Mouse (Mus musculus): ENCODE results near the gene Irak3. TPM values are rescaled to one million over a fixed set of nuclear protein-coding genes. Genes with fewer than 3 reads are reported as not detected.

The Irak3 gene
- total and polyA plus RNA-seq, 2 experiments from 2014 or later = 1.0 TPM; not detected in 1

DNA sequence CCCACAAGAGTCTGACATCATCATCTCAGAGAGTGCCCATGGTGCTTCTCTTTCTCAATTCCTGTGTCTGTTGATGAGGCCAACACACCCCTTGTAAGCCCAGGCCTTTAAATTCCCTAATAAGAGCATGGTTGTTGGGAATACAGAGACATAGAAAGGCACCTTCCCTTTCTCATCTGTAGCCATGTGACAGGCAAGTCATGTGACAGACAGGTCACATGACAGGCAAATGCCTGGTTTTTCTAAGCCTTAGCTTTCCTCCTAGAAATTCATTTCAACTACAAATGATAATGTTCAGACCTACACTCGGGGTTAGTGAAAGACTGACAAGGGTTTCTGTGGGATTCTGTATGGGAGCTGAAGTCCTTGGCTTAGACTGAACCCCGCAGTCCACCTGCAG is 48.0 kb downstream of the Irak3 start:
- Histone ChIP-seq H3K9ac (replicated peaks; ENCODE audit: low read depth, low read length) (no peak overlapping the region), H3K4me3 (ENCODE audit: low read depth, low read length) (no peak overlapping the region), H3K27me3 (ENCODE audit: control insufficient read depth, insufficient read depth, low read length) (no peaks in the 10 kb centered on the region), H3K36me3 (replicated peaks; ENCODE audit: control insufficient read depth, insufficient read depth, low read length) (no peaks in the 10 kb centered on the region), H3K4me1 (ENCODE audit: control insufficient read depth, insufficient read depth) (no peaks in the 10 kb centered on the region), H3K27ac (ENCODE audit: low read depth) (no peak overlapping the region), H3K9me3 (replicated peaks; ENCODE audit: control insufficient read depth, low read length) (no peaks in the 10 kb centered on the region), H3K4me2 (ENCODE audit: low read depth, low read length) (no peak overlapping the region)
- no peak for TF ChIP-seq CTCF (IDR thresholded peaks at IDR 0.05; ENCODE audit: low read depth)
- TF ChIP-seq EP300 (IDR thresholded peaks at IDR 0.05; ENCODE audit: low read depth) = no peak
- WGBS = 85% methylated on average over 2 of the region's 2 CpGs
- DNase-seq (ENCODE audit: low spot score) (no peak), ATAC-seq (ENCODE audit: insufficient read depth, low read depth) (no peak)

DNA sequence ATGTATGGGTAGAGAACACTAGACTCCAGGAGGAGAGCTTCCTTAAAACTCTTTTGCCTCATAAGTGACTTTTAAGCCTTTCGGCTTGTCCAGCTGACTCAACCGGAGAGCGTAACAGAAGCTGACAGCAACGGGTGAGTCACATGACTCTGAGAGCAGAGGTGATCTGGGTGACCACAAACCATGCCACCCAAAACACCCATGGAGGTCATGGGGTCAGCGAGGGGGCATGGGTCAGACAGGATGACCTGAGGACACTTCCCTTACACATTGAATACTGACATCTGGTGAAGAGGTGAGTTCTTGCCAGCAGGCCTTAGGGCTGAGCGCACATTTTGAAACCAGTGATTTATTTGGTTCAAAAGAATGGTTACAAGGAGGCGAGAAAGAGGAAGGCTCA is 50.3 kb downstream of the Irak3 start:
- TF ChIP-seq EP300 (IDR thresholded peaks at IDR 0.05; ENCODE audit: low read depth) = no peak
- TF ChIP-seq CTCF (IDR thresholded peaks at IDR 0.05; ENCODE audit: low read depth) = no peak
- H3K4me2 ChIP-seq (ENCODE audit: low read depth, low read length) = no peak overlapping the region
- WGBS = 86% methylated on average over 7 of the region's 7 CpGs
- no peak overlapping the region for H3K4me3 ChIP-seq (ENCODE audit: low read depth, low read length)
- H3K9ac ChIP-seq (replicated peaks; ENCODE audit: low read depth, low read length) = no peak overlapping the region
- H3K27me3 ChIP-seq (ENCODE audit: control insufficient read depth, insufficient read depth, low read length) = no peaks in the 10 kb centered on the region
- H3K9me3 ChIP-seq (replicated peaks; ENCODE audit: control insufficient read depth, low read length) = no peaks in the 10 kb centered on the region
- H3K27ac ChIP-seq (ENCODE audit: low read depth) = no peak overlapping the region
- ATAC-seq (ENCODE audit: insufficient read depth, low read depth) (no peak), DNase-seq (ENCODE audit: low spot score) (no peak)
- H3K36me3 ChIP-seq (replicated peaks; ENCODE audit: control insufficient read depth, insufficient read depth, low read length) = no peaks in the 10 kb centered on the region
- no peaks in the 10 kb centered on the region for H3K4me1 ChIP-seq (ENCODE audit: control insufficient read depth, insufficient read depth)

DNA sequence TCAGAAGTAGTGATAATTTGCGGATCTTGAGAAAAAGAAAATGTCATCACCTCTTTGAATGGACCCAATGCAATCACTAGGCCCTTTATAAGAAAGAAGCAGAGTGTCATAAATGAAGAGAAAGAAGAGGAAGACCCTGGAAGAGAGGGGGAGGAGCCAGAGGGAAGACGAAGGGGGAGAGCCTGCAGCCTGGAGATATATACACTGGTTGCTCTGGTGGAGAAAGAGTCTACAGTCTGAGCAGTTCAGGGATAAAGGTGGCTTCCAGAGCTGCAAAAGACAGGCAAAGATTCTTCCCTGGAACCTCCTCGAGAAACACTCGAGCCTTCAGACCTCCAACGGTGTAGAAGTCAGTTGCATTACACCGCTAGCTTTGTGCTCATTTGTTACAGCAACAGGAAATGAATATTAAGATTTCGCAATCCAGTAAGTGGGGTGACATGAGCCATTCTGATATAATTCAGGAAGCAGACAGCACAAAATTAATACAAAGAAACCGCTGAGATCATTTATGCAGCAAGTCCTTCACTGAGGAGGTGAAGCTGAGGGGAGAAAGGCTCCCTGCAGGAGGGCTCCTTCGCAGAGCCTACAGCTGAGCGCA is 60.9 kb downstream of the Irak3 start:
- no peak for DNase-seq (ENCODE audit: low spot score)
- no peaks in the 10 kb centered on the region for H3K4me1 ChIP-seq (ENCODE audit: control insufficient read depth, insufficient read depth)
- H3K4me3 ChIP-seq (ENCODE audit: low read depth, low read length) = no peak overlapping the region
- peaks cover 7% of the 10 kb centered on the region; the same call in 1 of the 2 replicates for H3K9me3 ChIP-seq (replicated peaks; ENCODE audit: control insufficient read depth, low read length)
- no peak overlapping the region for H3K27ac ChIP-seq (ENCODE audit: low read depth)
- H3K36me3 ChIP-seq (replicated peaks; ENCODE audit: control insufficient read depth, insufficient read depth, low read length) = no peaks in the 10 kb centered on the region
- no peak for ATAC-seq (ENCODE audit: insufficient read depth, low read depth)
- 67% methylated on average over 10 of the region's 10 CpGs for WGBS
- H3K27me3 ChIP-seq (ENCODE audit: control insufficient read depth, insufficient read depth, low read length) = no peaks in the 10 kb centered on the region
- TF ChIP-seq CTCF (IDR thresholded peaks at IDR 0.05; ENCODE audit: low read depth) = no peak
- TF ChIP-seq EP300 (IDR thresholded peaks at IDR 0.05; ENCODE audit: low read depth) = no peak
- H3K9ac ChIP-seq (replicated peaks; ENCODE audit: low read depth, low read length) = no peak overlapping the region
- H3K4me2 ChIP-seq (ENCODE audit: low read depth, low read length) = no peak overlapping the region

DNA sequence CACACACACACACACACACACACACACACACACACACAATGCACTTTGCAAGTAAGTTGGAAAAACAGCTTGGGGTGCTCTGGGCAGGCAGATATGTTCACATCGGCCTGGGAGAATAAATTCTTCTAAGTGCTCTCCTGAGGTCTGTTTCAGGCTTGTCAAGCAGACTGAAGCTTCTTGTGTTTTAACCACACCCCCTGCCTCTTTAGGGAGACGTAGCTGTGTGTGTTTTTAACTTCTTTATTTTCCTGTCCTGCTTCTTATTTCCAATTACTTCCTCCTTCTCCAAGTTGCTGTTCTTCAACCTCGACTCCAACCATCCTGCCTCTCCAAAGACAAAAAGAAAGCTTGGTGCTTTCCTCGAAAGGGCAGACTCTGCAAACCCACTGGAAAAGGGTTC is 61.7 kb downstream of the Irak3 start:
- ATAC-seq (ENCODE audit: insufficient read depth, low read depth) (no peak), DNase-seq (ENCODE audit: low spot score) (no peak)
- Histone ChIP-seq H3K9me3 (replicated peaks; ENCODE audit: control insufficient read depth, low read length) (peaks cover 7% of the 10 kb centered on the region; the same call in 1 of the 2 replicates), H3K27me3 (ENCODE audit: control insufficient read depth, insufficient read depth, low read length) (no peaks in the 10 kb centered on the region), H3K36me3 (replicated peaks; ENCODE audit: control insufficient read depth, insufficient read depth, low read length) (no peaks in the 10 kb centered on the region), H3K4me2 (ENCODE audit: low read depth, low read length) (no peak overlapping the region), H3K4me3 (ENCODE audit: low read depth, low read length) (no peak overlapping the region), H3K27ac (ENCODE audit: low read depth) (no peak overlapping the region), H3K9ac (replicated peaks; ENCODE audit: low read depth, low read length) (no peak overlapping the region), H3K4me1 (ENCODE audit: control insufficient read depth, insufficient read depth) (no peaks in the 10 kb centered on the region)
- no peak for TF ChIP-seq CTCF (IDR thresholded peaks at IDR 0.05; ENCODE audit: low read depth)
- TF ChIP-seq EP300 (IDR thresholded peaks at IDR 0.05; ENCODE audit: low read depth) = no peak
- 50% methylated on average over 4 of the region's 4 CpGs for WGBS

DNA sequence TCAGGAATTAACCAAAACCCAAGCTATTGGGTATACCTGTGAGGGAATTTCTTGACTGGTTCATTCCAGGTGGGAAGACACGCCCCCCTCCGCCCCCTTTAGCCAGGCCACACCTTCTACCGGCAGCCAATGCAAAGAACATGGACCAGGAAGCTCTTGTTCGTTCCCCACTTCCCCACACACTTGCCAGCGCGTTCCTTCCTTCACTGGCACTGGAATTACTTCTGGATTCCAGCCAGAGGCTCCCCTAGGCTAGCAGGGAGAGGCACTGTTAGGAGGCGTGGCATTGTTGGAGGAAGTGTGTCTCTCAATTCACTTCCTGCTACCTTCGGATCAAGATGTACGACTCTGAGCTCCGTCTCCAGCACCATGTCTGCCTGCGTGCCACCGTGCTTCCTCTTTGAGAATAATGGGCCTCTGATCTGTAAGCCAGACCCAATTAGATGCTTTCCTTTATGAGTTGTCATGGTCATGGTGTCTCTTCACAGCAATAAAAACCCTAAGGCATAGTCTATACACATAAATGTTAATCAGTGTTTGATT is 65.8 kb downstream of the Irak3 start:
- H3K9ac ChIP-seq (replicated peaks; ENCODE audit: low read depth, low read length) = no peak overlapping the region
- H3K4me3 ChIP-seq (ENCODE audit: low read depth, low read length) = no peak overlapping the region
- ATAC-seq (ENCODE audit: insufficient read depth, low read depth) = no peak
- no peaks in the 10 kb centered on the region for H3K9me3 ChIP-seq (replicated peaks; ENCODE audit: control insufficient read depth, low read length)
- no peak overlapping the region for H3K4me2 ChIP-seq (ENCODE audit: low read depth, low read length)
- WGBS = 78% methylated on average over 12 of the region's 12 CpGs
- H3K36me3 ChIP-seq (replicated peaks; ENCODE audit: control insufficient read depth, insufficient read depth, low read length) = no peaks in the 10 kb centered on the region
- no peak for DNase-seq (ENCODE audit: low spot score)
- TF ChIP-seq EP300 (IDR thresholded peaks at IDR 0.05; ENCODE audit: low read depth) (no peak), CTCF (IDR thresholded peaks at IDR 0.05; ENCODE audit: low read depth) (no peak)
- H3K27me3 ChIP-seq (ENCODE audit: control insufficient read depth, insufficient read depth, low read length) = no peaks in the 10 kb centered on the region
- H3K4me1 ChIP-seq (ENCODE audit: control insufficient read depth, insufficient read depth) = no peaks in the 10 kb centered on the region
- H3K27ac ChIP-seq (ENCODE audit: low read depth) = no peak overlapping the region

DNA sequence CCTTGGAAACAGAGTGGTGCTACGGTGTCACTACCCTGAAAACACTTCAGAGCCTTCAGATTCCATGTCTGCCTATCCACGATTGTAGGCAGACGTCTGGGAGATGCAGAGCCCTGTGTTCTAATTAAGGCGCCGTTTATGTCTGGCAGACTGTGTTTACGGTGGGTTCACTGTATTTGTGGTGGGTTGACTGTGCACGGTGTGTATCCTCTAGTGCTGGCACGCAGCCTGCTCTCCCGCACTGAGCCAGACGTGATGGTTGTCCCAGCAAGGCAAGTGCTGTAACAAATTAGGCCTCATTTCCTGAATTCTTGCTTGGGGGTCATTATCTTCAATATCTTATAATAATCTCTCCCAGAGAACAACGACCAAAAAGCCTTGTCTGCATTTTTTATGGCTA is 68.2 kb downstream of the Irak3 start:
- Histone ChIP-seq H3K27me3 (ENCODE audit: control insufficient read depth, insufficient read depth, low read length) (no peaks in the 10 kb centered on the region), H3K36me3 (replicated peaks; ENCODE audit: control insufficient read depth, insufficient read depth, low read length) (no peaks in the 10 kb centered on the region), H3K4me3 (ENCODE audit: low read depth, low read length) (no peak overlapping the region), H3K4me1 (ENCODE audit: control insufficient read depth, insufficient read depth) (no peaks in the 10 kb centered on the region), H3K9me3 (replicated peaks; ENCODE audit: control insufficient read depth, low read length) (no peaks in the 10 kb centered on the region), H3K27ac (ENCODE audit: low read depth) (no peak overlapping the region), H3K4me2 (ENCODE audit: low read depth, low read length) (no peak overlapping the region), H3K9ac (replicated peaks; ENCODE audit: low read depth, low read length) (no peak overlapping the region)
- no peak for DNase-seq (ENCODE audit: low spot score)
- no peak for ATAC-seq (ENCODE audit: insufficient read depth, low read depth)
- 58% methylated on average over 11 of the region's 11 CpGs for WGBS
- TF ChIP-seq EP300 (IDR thresholded peaks at IDR 0.05; ENCODE audit: low read depth) = no peak
- TF ChIP-seq CTCF (IDR thresholded peaks at IDR 0.05; ENCODE audit: low read depth) = no peak
